Mouse (Mus musculus) kidney, adult 11 months (tissue): ENCODE results near the gene Eif3a.

Experiments
- DNase-seq: peaks from one replicate; pipeline ENCODE4 v3.0.0; 2022

Eif3a gene

DNA sequence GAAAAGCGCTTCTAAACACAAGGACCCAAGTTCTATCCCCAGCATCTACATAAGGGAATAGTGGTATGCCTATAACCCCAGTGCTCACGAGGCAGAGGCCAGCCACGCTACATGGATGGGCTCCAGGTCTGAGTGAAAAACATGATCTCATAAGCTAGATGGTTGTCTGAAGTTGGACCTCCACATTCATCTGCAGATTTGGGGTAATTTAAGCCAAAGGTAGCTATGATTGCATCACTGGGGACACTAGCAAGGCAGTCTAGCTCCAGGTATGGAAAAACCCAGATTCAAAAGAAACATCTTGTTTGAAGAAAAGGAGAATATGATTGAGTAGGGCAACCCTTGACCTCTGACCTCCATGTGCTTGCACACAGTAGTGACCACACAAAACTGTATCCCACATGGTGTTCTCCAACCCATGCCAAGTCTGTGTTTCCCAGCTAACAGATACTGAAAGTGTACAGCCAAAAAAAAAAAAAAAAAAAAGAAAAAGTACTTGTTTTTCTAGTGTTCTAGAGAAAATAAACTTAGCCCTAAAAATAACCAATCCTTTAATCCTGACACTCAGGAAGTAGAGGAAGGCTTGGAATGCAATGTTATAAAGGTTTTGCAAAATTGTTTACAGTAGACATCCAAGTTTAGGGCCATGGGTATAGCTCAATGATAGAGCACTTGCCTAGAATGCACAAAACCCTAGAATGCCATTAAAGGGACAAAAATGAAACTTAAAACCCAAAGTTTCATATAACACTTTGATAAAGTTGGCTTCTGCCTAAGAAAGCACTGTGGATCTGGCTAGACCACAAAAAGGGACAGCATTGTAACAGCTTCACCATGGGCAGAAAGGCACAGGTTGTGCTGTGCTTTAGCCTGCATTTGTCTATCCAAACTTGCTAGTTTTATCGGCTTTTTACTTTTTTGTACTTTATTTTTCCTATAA lies 31.3 kb downstream of the Eif3a start:
- DNase-seq = no peak

DNA sequence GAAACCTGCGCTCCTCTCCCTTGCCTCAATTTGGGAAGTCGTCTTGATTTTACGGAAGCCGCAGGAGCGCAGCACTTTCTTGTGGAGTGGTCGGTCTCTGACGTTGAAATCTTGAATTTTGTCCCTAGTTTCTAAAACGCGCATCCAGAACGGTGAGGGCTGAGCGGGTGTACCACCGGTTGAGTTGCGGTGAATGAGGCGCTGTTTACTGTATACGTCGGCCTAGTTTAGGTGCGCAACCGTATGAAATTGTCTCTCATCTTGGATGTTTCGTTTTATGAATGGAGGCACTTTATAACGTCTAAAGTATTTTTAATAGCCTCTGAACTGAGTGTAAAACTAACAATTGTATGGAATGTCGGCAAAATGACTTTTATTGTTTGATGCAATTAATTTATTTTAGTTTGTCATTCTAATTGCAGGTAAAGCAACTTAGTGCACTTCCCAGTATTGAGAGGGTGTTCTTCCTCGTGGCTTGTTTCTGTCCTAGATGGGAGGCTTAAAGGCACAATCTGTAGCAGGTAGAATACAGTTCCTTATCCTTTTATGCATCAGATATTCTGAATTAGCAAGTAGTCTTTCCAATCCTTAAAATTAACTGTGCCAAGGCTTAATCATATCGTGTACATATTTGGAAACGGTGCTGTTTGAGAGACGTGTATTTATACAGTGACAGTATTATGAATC lies 33.2 kb downstream of the Eif3a start:
- no peak for DNase-seq

DNA sequence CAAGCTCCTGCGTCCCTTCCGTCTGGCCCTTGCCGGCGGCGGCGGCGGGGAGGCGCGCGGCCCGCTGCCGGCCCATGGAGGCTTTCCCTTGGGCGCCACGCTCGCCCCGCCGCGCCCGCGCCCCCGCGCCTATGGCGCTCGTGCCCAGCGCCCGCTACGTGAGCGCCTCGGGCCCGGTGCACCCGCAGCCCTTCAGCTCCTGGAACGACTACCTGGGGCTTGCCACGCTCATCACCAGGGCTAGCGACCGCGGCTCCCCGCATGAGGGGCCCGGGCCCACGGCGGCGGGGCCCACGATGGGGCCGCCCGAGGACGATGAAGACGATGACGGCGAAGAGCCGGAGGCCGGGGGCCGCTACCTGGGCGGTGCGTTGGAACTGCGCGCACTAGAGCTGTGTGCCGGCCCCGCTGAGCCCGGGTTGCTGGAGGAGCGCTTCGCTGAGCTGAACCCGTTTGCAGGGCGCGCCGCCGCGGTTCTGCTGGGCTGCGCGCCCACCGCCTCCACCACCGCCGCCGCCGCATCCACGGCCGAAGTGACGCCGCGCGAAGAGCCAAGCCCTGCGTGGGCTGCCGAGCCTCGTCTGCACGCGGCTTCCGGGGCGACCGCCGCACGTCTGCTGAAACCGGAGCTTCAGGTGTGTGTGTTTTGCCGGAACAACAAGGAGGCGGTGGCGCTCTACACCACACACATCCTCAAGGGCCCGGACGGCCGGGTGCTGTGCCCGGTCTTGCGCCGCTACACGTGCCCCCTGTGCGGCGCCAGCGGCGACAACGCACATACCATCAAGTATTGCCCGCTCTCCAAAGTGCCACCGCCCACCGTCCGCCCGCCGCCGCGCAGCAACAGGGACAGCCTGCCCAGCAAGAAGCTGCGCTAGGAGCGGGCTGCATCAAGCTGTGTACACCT lies 34.0 kb downstream of the Eif3a start:
- peak; percentile 42 for DNase-seq

DNA sequence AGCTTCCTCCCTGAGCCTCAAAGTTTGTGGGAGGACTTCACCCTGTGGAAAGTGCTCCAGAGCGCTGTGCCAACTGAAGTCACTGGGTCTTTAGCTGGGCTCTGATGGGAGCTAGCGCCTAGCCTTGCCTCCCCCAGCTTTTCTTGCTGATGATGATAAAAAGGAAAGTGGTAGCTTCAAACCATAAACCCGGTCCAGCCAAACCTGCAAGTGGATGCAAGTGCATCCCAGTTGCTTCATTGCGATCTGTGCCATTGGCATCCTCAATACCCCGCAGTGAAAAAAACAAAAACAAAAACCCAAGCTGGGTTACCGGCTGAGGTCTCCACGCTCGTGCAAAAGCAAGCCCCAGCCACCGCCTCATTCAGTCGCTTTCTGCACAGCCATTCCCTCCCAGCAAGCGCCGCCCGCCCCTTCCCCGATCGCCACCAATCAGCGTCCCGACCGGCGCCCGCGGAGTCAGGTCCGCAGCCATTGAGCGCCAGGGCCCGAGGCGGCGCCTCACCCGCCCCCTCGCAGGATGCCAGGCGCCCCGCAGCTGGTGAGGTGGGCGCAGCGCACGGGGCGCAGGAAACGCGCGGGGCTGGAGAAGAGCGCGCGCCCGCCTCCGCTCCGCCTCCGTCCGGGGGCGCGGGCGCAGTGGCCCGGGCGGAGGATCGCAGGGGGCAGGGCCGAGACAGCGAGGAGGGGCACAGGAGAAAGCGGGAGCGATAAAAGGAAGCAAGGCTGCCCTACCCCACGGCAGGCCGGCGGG lies 34.8 kb downstream of the Eif3a start, which contains the start of gene Nanos1:
Gene Nanos1, plus strand, starts transcription at position 550 of the 754 bp plus-strand sequence.
- peak; percentile 77 for DNase-seq

DNA sequence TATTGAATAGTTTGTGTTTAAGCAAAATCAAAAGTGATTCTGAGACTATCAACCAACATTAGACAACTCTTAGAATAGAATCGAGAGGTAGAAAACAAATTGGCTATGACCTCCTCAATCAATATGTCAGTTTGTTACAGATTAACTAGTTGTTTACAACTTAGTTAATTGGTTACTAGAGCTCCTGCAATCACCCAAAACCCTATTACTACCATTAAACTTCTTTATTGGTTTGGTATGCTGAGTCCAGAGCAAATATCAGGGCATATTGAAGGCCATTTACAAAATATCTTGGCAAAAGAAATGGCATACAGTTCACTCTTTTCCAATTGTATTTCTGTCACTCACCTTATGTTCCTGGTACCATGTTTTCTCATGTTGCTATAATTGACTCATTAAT lies 42.7 kb downstream of the Eif3a start:
- no peak for DNase-seq

DNA sequence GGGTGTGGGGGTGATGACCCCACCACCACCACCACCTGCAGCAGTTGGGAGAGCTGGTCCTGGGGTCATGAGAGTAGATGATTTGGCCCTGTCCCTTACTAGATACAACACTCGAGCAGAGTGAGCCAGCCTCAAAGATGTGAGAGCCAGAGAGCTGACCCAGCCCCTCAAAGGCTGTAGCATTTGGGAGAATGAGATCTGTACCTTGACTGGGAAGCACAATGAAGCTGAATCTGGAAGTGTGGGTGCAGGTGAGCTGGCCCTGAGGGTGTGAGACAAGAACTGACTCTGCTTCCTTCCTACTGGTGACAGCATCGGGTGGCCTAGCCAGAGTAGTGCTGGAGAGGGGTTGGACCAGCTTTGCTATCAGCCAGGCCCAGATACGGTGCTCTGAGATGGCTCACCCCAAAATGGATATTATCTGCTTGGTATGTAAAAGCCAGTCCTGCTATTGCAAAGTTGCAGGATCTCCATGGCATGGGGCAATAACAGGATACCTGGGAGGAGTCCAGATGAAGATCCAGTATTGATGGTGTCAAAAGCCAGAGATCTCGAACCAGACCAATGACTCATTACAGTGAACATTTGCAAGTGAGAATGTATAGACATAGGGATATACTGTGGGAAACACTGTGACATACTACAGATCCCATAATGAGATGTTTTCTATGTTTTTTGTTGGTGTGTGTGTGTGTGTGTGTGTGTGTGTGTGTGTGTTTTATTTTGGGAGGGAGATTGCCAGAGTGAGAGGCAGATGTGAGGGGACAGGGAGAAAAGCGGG lies 46.5 kb downstream of the Eif3a start:
- no peak for DNase-seq

DNA sequence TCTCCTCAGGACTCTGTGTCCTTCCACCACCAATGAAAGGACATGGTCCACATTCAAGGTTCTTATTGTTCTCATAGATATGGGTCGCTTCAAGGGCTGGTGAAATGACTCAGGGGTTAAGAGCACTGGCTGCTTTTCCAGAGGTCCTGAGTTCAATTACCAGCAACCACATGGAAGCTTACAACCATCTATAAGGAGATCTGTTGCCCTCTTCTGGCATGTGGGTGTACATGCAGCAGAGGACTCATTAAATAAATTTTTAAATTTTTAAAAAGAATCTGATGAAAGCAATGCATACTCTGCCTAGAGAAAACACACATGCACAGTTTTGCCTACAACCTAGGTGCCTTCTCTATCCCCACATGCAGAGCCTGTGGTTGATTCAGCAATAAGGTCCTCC lies 49.9 kb downstream of the Eif3a start:
- no peak for DNase-seq

DNA sequence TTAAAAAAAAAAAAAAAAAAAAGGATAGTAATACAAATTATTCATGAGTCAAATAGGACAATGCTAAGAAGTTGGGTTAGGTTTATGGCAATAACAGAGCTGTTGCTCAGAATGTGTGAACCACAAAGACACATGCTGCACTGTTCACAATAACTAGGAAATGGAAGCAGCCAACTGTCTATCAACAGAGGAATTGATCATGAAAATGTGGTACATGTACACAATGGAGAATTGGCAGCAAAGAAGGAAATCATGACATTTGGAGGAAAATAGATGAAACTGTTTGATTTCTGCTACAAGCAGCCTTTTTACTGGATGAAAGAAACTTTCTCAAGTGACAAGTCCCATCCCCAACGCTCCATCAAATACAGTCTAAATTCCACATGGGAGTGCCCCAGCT lies 58.5 kb downstream of the Eif3a start:
- no peak for DNase-seq

DNA sequence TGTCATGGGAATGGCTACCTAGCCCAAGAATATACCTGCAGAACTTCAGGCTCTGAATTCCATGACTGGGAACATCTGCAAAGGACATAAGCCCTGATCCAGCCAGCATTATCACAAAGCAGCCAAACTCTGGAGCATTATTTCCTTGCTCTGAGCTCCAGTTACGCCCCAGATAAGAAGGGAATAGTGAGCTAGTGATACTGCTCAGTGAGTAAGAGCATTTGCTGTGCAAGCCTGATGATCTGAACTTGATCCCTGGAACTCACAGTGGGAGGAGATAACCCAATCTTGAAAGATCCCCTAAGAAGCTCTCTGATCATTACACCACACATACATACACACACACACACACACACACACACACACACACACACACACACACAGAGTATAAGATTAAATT lies 59.2 kb downstream of the Eif3a start:
- no peak for DNase-seq

DNA sequence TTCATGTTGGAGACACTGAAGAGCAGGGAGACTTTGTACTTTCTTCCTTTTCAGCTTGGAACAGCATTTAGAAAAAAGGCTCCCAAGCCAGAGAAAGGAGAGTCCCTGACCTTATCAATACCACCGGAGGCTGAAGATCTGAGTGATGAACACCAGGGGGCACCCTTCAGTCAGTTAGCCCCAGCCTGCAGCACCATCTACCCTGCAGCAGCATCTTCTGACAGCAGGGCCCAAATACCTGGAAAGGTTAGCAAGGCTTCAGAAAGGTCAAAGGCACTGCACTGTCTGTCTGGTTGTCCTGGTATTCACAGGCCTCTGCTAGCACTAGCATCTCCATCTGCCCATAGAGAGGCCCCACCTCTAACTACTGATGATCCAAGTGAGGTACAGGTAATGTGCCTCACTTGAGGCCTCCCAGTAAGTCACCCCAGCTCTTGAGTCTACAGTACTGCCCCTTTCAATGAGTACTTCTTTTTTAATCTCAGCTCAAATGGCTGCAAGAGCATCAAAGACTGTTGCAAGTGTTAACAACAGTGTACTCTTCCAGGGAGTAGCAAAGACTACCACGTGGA lies 60.1 kb downstream of the Eif3a start:
- DNase-seq = peak; percentile 7

DNA sequence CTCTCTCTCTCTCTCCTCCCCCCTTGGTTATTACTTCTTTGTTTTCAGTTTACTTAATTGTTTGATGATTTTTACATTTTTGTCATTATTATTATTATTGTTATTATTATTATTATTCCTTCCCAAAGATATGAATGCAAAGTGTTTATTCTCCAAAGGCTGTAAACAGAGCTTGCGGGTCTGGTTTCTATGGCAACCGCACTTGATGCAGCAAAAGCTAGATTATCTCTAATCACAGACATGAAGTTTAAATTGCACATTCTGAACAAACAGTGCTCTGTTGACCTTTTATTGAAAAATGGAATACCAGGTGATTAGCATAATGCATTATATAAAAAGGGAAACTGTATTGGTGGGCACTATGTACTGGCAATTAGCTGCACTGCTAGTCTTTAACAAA lies 74.1 kb downstream of the Eif3a start:
- DNase-seq = no peak

DNA sequence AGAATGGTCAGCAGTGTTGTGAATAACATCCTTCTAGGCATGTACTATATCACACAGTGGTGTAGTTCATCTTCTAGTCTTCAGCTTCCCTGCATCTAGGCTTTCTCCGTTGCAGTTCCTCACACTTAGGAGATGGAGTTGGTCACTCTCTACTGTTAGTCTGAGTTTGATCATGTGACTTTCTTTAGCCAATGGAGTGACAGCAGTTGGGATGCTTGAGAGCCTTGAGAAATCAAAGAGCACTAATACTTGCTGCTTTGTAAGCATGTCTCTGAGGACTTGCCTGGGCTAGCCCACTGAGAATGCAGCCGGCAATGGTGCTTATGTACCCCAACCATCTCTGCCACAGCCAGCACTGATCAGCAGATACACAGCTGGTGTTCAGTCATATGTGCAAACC lies 77.9 kb downstream of the Eif3a start:
- DNase-seq = no peak
